Mouse (Mus musculus): ENCODE measurements around the gene B020011L13Rik.
"Not testable (repeated sequence)": the region's sequence is repeated elsewhere in the genome, so short reads cannot be mapped to it uniquely, and the experiment has no call there.

The B020011L13Rik gene

GRCm38 (mm10) chr1:117780833-117781232 lies at the start of gene B020011L13Rik:
TSS of gene B020011L13Rik (plus strand) at chr1:117781133.
- DNase-seq, result not testable (repeated sequence)

DNA sequence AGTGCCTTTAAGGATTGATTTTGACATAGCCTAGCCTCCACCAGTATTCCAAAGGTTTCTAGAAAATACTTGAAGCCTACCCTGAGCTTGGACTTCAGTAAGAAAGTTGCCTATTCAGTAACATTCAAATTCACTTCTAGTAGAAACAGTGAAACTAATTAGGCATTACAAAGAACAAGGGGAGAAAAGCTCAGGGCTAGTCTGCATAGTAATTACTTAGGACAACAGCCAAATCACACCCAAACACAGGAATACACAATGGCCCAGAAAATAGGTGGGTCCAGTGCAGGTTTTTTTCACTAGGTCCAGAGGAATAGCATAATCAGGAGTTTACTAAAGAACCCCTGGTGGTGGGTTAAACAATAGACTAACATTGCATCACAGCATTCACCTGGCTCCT lies 35.3 kb downstream of the B020011L13Rik start:
- DNase-seq, result not testable (repeated sequence)

GRCm38 (mm10) chr1:117829781-117830180 lies 48.8 kb downstream of the B020011L13Rik start, which contains the start of gene Gm28360:
TSS of gene Gm28360 (plus strand) at chr1:117830081.
- not testable (repeated sequence) for DNase-seq

DNA sequence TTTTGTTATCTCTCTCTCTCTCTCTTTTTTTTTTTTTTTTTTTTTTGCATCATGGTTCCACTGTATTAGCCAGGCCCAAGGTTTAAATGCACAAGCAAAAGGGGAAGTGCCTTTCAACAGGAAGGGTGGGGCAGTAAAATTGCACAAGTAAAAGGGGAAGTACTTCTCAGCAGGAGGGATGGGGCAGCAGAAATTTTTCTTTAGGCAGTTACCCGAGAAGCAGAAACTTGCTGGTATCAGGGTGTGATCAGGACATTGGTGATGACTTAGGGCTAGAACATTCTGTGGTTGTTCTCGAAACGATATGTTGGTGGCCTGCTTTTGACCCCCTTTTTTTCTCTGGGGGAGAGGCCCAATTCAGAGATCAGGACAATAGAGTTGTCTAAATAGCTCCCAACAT lies 70.8 kb downstream of the B020011L13Rik start:
- not testable (repeated sequence) for DNase-seq
